Mouse (Mus musculus) limb, embryonic 12.5 days (tissue): ENCODE measurements around the gene Gm21477. TPM values are rescaled to one million over a fixed set of nuclear protein-coding genes. Genes with fewer than 3 reads are reported as not detected.
"Not testable (repeated sequence)": the region's sequence is repeated elsewhere in the genome, so short reads cannot be mapped to it uniquely, and the experiment has no call there.

Experiments used
- ATAC-seq: fragments of 200-750 bp; cut with Nextera tagmentation; 2 replicates; pipeline ENCODE4 v1.8.0; 2017; ENCODE audit warnings: low read depth, moderate TSS enrichment; ENCODE audit not compliant: insufficient number of reproducible peaks, insufficient read depth, low FRiP score, low TSS enrichment
- H3K27ac ChIP-seq: fragments of 300-500 bp; sonication (generic); 2 replicates; pipeline ENCODE4 v1.5.1; 2016; ENCODE audit warnings: mild to moderate bottlenecking, moderate library complexity
- H3K27me3 ChIP-seq: fragments of 300-500 bp; sonication (generic); 2 replicates; pipeline ENCODE4 v1.6.1; 2016; ENCODE audit warnings: mild to moderate bottlenecking, moderate library complexity
- H3K36me3 ChIP-seq: fragments of 300-500 bp; sonication (generic); 2 replicates; pipeline ENCODE4 v1.6.1; 2016; ENCODE audit warnings: mild to moderate bottlenecking, moderate library complexity
- H3K4me1 ChIP-seq: fragments of 300-500 bp; sonication (generic); replicated peaks from 2 replicates; pipeline ENCODE4 v1.6.1; 2016
- H3K4me2 ChIP-seq: fragments of 300-500 bp; sonication (generic); 2 replicates; pipeline ENCODE4 v1.6.1; 2016; ENCODE audit warnings: mild to moderate bottlenecking, moderate library complexity
- H3K4me3 ChIP-seq: fragments of 300-500 bp; sonication (generic); replicated peaks from 2 replicates; pipeline ENCODE4 v1.5.1; 2016; ENCODE audit warnings: mild to moderate bottlenecking
- H3K9ac ChIP-seq: fragments of 300-500 bp; sonication (generic); replicated peaks from 2 replicates; pipeline ENCODE4 v1.6.1; 2016; ENCODE audit warnings: mild to moderate bottlenecking, moderate library complexity
- H3K9me3 ChIP-seq: fragments of 300-500 bp; sonication (generic); 2 replicates; pipeline ENCODE4 v1.6.1; 2016; ENCODE audit warnings: mild to moderate bottlenecking, moderate library complexity
- WGBS: fragments of 180-500 bp; shearing (Covaris S2); methylation state at CpG from one replicate; pipeline ENCODE4 v1.1.7; 2016; 5-methylcytosine and 5-hydroxymethylcytosine counted together
- polyA plus RNA-seq: library from polyadenylated mRNA; unstranded; fragments of >200 nt; fragmentation: Nextera tagmentation; extraction: Ambion mirVana; gene quantifications from 2 replicates; pipeline ENCODE4 v1.2.1, GENCODE M21; 2016

Gm21477 gene
- polyA plus RNA-seq: not detected in 2 replicates

DNA sequence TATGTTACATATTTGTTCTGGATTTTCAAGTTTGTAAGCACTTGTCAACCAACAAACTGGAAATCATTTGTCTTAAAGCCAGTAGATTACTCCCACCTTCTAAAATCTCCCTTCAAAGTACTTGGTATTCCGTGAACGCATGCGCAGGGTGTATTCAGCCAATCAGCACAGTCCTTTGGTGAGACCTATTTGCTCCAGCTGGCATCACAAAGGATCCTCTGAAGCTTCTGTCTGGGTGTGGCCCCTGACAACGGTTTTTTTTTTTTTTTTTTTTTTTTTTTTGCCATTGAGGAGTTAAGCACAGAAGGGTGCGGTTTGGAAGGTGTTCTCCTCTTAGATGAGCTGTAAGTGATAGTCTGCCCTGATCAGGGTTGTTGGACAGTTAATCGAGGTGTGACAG lies at the start of gene Gm21477:
TSS of gene Gm21477 (plus strand) at position 301 of the 400 bp plus-strand sequence.
- WGBS: no CpG with 5 or more reads among the region's 6 CpGs

More for the DNA sequence above, at the start of gene Gm21477:
- ATAC-seq, H3K27ac ChIP-seq, H3K27me3 ChIP-seq, H3K36me3 ChIP-seq, H3K4me3 ChIP-seq, H3K4me2 ChIP-seq, H3K4me1 ChIP-seq, H3K9ac ChIP-seq, H3K9me3 ChIP-seq: not testable (repeated sequence)
